Mouse (Mus musculus) limb, embryonic 11.5 days (tissue): ENCODE measurements around the gene Oard1. TPM values are rescaled to one million over a fixed set of nuclear protein-coding genes. Genes with fewer than 3 reads are reported as not detected.

Experiments
- ATAC-seq: fragments of 200-750 bp; cut with Nextera tagmentation; 2 replicates; pipeline ENCODE4 v1.8.0; 2017; ENCODE audit warnings: low read depth; ENCODE audit not compliant: insufficient number of reproducible peaks, low FRiP score, low TSS enrichment
- DNase-seq: peaks from one replicate; pipeline ENCODE4 v3.0.0-alpha.2; 2015; ENCODE audit warnings: low spot score
- H3K27ac ChIP-seq: fragments of 300-500 bp; sonication (generic); replicated peaks from 2 replicates; pipeline ENCODE4 v1.5.1; 2014; ENCODE audit warnings: low read depth, mild to moderate bottlenecking, low read length
- H3K27me3 ChIP-seq: fragments of 300-500 bp; sonication (generic); 2 replicates; pipeline ENCODE4 v1.6.1; 2014; ENCODE audit warnings: mild to moderate bottlenecking, low read length, mixed read lengths; ENCODE audit not compliant: control insufficient read depth, insufficient read depth
- H3K36me3 ChIP-seq: fragments of 300-500 bp; sonication (generic); 2 replicates; pipeline ENCODE4 v1.6.1; 2014; ENCODE audit warnings: mild to moderate bottlenecking, low read length, moderate library complexity, mixed read lengths; ENCODE audit not compliant: control insufficient read depth, insufficient read depth
- H3K4me1 ChIP-seq: fragments of 300-500 bp; sonication (generic); 2 replicates; pipeline ENCODE4 v1.6.1; 2014; ENCODE audit warnings: low read length, mixed read lengths; ENCODE audit not compliant: control insufficient read depth, insufficient read depth
- H3K4me2 ChIP-seq: fragments of 300-500 bp; sonication (generic); 2 replicates; pipeline ENCODE4 v1.6.1; 2014; ENCODE audit warnings: low read depth, mild to moderate bottlenecking, moderate library complexity; ENCODE audit not compliant: severe bottlenecking
- H3K4me3 ChIP-seq: fragments of 300-500 bp; sonication (generic); 2 replicates; pipeline ENCODE4 v1.5.1; 2014; ENCODE audit warnings: low read depth, low read length
- H3K9ac ChIP-seq: fragments of 300-500 bp; sonication (generic); 2 replicates; pipeline ENCODE4 v1.6.1; 2014; ENCODE audit warnings: mild to moderate bottlenecking, low read length
- H3K9me3 ChIP-seq: fragments of 300-500 bp; sonication (generic); 2 replicates; pipeline ENCODE4 v1.6.1; 2016; ENCODE audit warnings: low read length; ENCODE audit not compliant: control insufficient read depth
- WGBS: fragments of 180-500 bp; shearing (Covaris S2); extraction: QIAGEN DNeasy Blood & Tissue Kit; methylation state at CpG from one replicate; pipeline ENCODE4 v1.1.7; 2014; 5-methylcytosine and 5-hydroxymethylcytosine counted together
- polyA plus RNA-seq: library from polyadenylated mRNA; unstranded; fragments of >200 nt; fragmentation: Nextera tagmentation; extraction: Ambion mirVana; gene quantifications from 2 replicates; pipeline ENCODE4 v1.2.1, GENCODE M21; 2014

The Oard1 gene
- polyA plus RNA-seq, 1 experiment from 2014 or later, result 71.6 TPM

- H3K4me2 ChIP-seq, result no peak overlapping the region
- H3K4me3 ChIP-seq, result no peak overlapping the region
- DNase-seq (no peak), ATAC-seq (no peak)
- WGBS, result 80% methylated on average over 5 of the region's 5 CpGs
- no peak overlapping the region for H3K27ac ChIP-seq
- no peaks in the 10 kb centered on the region for H3K27me3 ChIP-seq
- H3K9me3 ChIP-seq, result no peaks in the 10 kb centered on the region
- no peak overlapping the region for H3K9ac ChIP-seq
- no peaks in the 10 kb centered on the region for H3K36me3 ChIP-seq
- peaks cover 8% of the 10 kb centered on the region for H3K4me1 ChIP-seq
These were observed 24.7 kb downstream of the Oard1 start for GRCm38 (mm10) chr17:48434479-48434878.

DNA sequence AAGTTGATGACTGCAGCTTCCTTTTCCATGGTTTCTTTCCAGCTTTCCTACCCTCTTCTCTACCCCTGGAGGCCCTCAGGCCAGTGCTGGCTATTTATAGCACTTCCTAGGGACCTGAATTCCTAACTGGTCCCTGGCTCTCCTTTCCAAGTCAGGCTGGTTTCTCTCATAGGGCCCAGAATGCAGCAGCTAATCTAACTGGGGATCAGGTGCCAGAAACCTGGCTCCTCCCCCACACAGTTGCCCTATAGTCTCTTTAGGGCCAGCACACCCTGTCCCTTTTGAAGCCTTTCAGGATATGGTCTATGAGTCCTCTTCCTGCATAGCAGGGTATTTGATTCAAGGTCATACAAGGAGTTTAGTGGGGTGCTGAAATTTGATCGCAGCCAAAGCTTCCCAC is 26.7 kb downstream of the Oard1 start:
- no peak for DNase-seq
- no peak for ATAC-seq
- no peak overlapping the region for H3K9ac ChIP-seq
- H3K4me1 ChIP-seq, result peaks cover 8% of the 10 kb centered on the region
- H3K9me3 ChIP-seq, result no peaks in the 10 kb centered on the region
- no peak overlapping the region for H3K4me2 ChIP-seq
- no peaks in the 10 kb centered on the region for H3K27me3 ChIP-seq
- no peak overlapping the region for H3K27ac ChIP-seq
- no peaks in the 10 kb centered on the region for H3K36me3 ChIP-seq
- 77% methylated on average over 1 of the region's 1 CpGs for WGBS
- no peak overlapping the region for H3K4me3 ChIP-seq

DNA sequence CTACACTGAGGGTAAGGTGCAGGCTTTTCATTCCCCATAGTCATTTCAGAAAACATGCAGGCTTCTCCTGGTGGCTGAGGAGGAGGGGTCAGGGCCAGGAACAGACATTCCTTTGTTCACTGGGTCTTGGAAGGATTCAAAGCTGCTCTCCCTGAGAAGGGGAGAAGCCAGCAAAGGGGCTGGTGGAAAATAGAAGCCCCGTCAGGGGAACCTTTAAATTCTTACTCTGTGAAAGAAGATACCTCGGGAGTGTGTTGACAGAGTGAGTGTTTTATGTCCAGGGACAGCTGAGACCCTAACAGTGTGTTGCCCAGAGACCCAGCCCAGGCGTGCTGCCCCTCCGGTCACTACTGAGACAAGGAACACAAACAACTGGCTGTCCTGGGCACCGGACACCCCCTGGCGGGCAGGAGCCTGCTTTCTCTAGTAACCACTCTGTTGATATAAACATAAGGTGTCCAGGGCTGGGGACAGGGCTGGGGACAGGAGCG is 27.7 kb downstream of the Oard1 start:
- Histone ChIP-seq H3K4me3 (no peak overlapping the region), H3K27me3 (no peaks in the 10 kb centered on the region), H3K9ac (peak overlapping the region; percentile 12; the same call in 1 of the 2 replicates), H3K9me3 (no peaks in the 10 kb centered on the region), H3K27ac (peak overlapping the region; percentile 66), H3K4me2 (no peak overlapping the region), H3K36me3 (no peaks in the 10 kb centered on the region), H3K4me1 (peaks cover 8% of the 10 kb centered on the region)
- DNase-seq (peak; percentile 68), ATAC-seq (peak; percentile 85)
- WGBS, result 30% methylated on average over 7 of the region's 7 CpGs

GRCm38 (mm10) chr17:48442745-48443457 is 33.1 kb downstream of the Oard1 start:
- Histone ChIP-seq H3K9ac (no peak overlapping the region), H3K36me3 (no peaks in the 10 kb centered on the region), H3K27me3 (no peaks in the 10 kb centered on the region), H3K4me2 (no peak overlapping the region), H3K4me1 (no peaks in the 10 kb centered on the region), H3K9me3 (no peaks in the 10 kb centered on the region), H3K27ac (no peak overlapping the region), H3K4me3 (no peak overlapping the region)
- ATAC-seq (no peak), DNase-seq (no peak)
- 66% methylated on average over 7 of the region's 7 CpGs for WGBS

DNA sequence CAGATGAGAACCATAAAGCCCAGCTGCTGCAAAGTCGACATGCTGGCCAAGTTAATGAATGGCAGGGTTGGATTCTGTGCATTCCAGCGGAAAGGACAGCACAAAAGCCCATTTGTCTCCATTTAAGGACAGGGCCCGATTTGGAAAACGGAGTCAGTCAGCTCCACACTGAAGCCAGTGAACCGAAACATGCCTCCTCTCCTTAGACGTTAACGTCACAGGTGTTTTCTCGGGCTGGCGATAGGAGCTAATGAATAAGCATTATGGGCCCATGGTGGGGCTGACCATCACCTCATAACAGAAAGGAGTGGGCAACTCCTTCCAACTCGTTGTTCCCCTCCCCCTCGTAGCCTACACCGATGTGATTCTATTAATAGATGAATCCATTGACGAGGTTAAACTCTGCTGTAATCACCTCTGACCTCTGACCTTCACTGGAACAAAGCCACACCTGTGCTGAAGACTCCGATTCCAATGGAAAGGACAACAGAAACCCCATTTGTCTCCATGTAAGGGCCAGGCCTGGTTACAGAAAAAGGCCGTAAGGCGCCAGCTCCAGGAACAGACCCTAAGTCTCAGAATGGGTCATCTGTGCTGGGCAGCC is 33.8 kb downstream of the Oard1 start:
- H3K4me3 ChIP-seq, result no peak overlapping the region
- H3K4me2 ChIP-seq, result no peak overlapping the region
- no peak overlapping the region for H3K9ac ChIP-seq
- no peaks in the 10 kb centered on the region for H3K9me3 ChIP-seq
- H3K27ac ChIP-seq, result no peak overlapping the region
- WGBS, result 78% methylated on average over 16 of the region's 16 CpGs
- ATAC-seq, result no peak
- no peak for DNase-seq
- no peaks in the 10 kb centered on the region for H3K4me1 ChIP-seq
- H3K27me3 ChIP-seq, result no peaks in the 10 kb centered on the region
- no peaks in the 10 kb centered on the region for H3K36me3 ChIP-seq

DNA sequence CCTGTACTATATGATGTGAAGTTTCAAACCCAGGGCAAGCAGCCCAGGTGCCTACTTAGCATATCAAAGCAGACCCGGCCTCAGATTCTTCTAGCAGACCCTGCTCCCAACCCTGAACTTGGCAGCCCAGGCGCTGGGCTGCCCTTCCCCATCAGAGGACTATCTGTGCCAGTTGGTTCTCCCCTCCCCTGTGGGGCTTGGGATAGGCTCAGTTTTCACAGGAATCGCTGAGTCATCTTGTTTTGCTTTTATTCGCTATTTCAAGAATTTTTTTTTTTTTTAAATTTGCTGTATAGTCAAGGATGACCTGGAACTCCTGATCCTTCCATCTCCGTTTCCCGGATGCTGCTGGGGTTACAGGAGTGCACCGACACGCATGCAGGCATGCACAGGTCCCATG is 37.9 kb downstream of the Oard1 start:
- H3K27ac ChIP-seq, result no peak overlapping the region
- H3K4me1 ChIP-seq, result no peaks in the 10 kb centered on the region
- H3K9ac ChIP-seq, result no peak overlapping the region
- H3K27me3 ChIP-seq, result no peaks in the 10 kb centered on the region
- ATAC-seq (no peak), DNase-seq (no peak)
- no peak overlapping the region for H3K4me2 ChIP-seq
- no peaks in the 10 kb centered on the region for H3K36me3 ChIP-seq
- H3K4me3 ChIP-seq, result no peak overlapping the region
- WGBS, result 85% methylated on average over 8 of the region's 8 CpGs
- no peaks in the 10 kb centered on the region for H3K9me3 ChIP-seq

GRCm38 (mm10) chr17:48450666-48451352 is 41.0 kb downstream of the Oard1 start:
- WGBS, result 89% methylated on average over 13 of the region's 13 CpGs

GRCm38 (mm10) chr17:48451353-48451675 is 41.5 kb downstream of the Oard1 start, which contains the start of gene Tspo2:
Gene Tspo2 (minus strand): TSS chr17:48451522.
- ATAC-seq, result no peak
- no peak within 1 kb of the TSS for H3K4me3 ChIP-seq
- no peaks in the 10 kb centered on the region for H3K36me3 ChIP-seq
- 55% methylated on average over 7 of the region's 7 CpGs for WGBS
- no peak within 1 kb of the TSS for H3K9ac ChIP-seq
- no peaks in the 10 kb centered on the region for H3K27me3 ChIP-seq
- no peak within 1 kb of the TSS for H3K27ac ChIP-seq
- H3K4me2 ChIP-seq, result no peak within 1 kb of the TSS
- no peaks in the 10 kb centered on the region for H3K4me1 ChIP-seq
- H3K9me3 ChIP-seq, result no peaks in the 10 kb centered on the region
- no peak for DNase-seq

More at GRCm38 (mm10) chr17:48450666-48451352, 41.0 kb downstream of the Oard1 start:
- H3K27me3 ChIP-seq, result no peaks in the 10 kb centered on the region
- no peak overlapping the region for H3K27ac ChIP-seq
- H3K9me3 ChIP-seq, result no peaks in the 10 kb centered on the region
- DNase-seq, result no peak
- no peak overlapping the region for H3K4me2 ChIP-seq
- H3K4me1 ChIP-seq, result no peaks in the 10 kb centered on the region
- no peak for ATAC-seq
- H3K9ac ChIP-seq, result no peak overlapping the region
- H3K4me3 ChIP-seq, result no peak overlapping the region
- no peaks in the 10 kb centered on the region for H3K36me3 ChIP-seq
